Mouse (Mus musculus) CH12.LX (cell line): ENCODE results near the gene Zfp692. TPM values are rescaled to one million over a fixed set of nuclear protein-coding genes. Genes with fewer than 3 reads are reported as not detected.

Source experiments
- DNase-seq: peaks from one replicate; pipeline ENCODE4 v3.0.0-alpha.2; 2013; ENCODE audit errors: extremely low read depth
- H3K27ac ChIP-seq: 2 replicates; pipeline ENCODE4 v1.5.1; 2012; ENCODE audit warnings: low read depth, mild to moderate bottlenecking, control low read depth, moderate library complexity; ENCODE audit not compliant: insufficient read depth
- H3K27me3 ChIP-seq: replicated peaks from 2 replicates; pipeline ENCODE3; 2012; ENCODE audit warnings: inconsistent platforms
- H3K36me3 ChIP-seq, 2 experiments: replicated peaks in 1 of 2; 2 replicates each; pipeline versions ENCODE3 to v1.6.1; 2012; ENCODE audit warnings: inconsistent platforms in 1 of 2, low read length in 1 of 2, mild to moderate bottlenecking in 1 of 2, mixed read lengths in 1 of 2, moderate library complexity in 1 of 2; ENCODE audit not compliant: control insufficient read depth in 1 of 2, insufficient read depth in 1 of 2
- H3K4me1 ChIP-seq, 2 experiments: 2 replicates each; pipeline ENCODE4 v1.6.1; 2012; ENCODE audit warnings: inconsistent platforms in 1 of 2, moderate library complexity in 1 of 2; ENCODE audit not compliant: insufficient read depth in 2 of 2, control insufficient read depth in 1 of 2
- H3K4me2 ChIP-seq: 2 replicates; pipeline ENCODE4 v1.6.1; 2012; ENCODE audit warnings: low read depth, mild to moderate bottlenecking, control low read depth; ENCODE audit not compliant: poor library complexity, insufficient read depth, severe bottlenecking
- H3K4me3 ChIP-seq, 3 experiments: fragments of 150-350 bp in 1 of 3; sonication (generic) in 1 of 3; replicated peaks in 1 of 3; 2 replicates each; pipeline versions ENCODE3 to v1.5.1; 2011 to 2012; ENCODE audit warnings: low read depth in 2 of 3, low read length in 2 of 3, mild to moderate bottlenecking in 2 of 3, moderate library complexity in 2 of 3, control low read depth in 1 of 3, improper control_type of control experiment in 1 of 3, inconsistent platforms in 1 of 3, mixed read lengths in 1 of 3; ENCODE audit not compliant: poor library complexity in 1 of 3
- H3K79me2 ChIP-seq: replicated peaks from 2 replicates; pipeline ENCODE4 v1.6.1; 2012; ENCODE audit warnings: mild to moderate bottlenecking, moderate library complexity; ENCODE audit not compliant: control insufficient read depth, poor library complexity, insufficient read depth, severe bottlenecking; ENCODE audit errors: extremely low read depth
- H3K9ac ChIP-seq: 2 replicates; pipeline ENCODE4 v1.6.1; 2012; ENCODE audit warnings: low read depth, mild to moderate bottlenecking, control low read depth, moderate library complexity; ENCODE audit not compliant: insufficient read depth
- H3K9me3 ChIP-seq: replicated peaks from 2 replicates; pipeline ENCODE3; 2012; ENCODE audit warnings: low read length, inconsistent platforms, mixed read lengths
- BHLHE40 ChIP-seq: IDR thresholded peaks from 2 replicates; pipeline ENCODE4 v1.6.1; 2011; ENCODE audit warnings: mild to moderate bottlenecking, low read depth, low read length, improper control_type of control experiment
- CHD2 ChIP-seq: IDR thresholded peaks from 2 replicates; pipeline ENCODE4 v1.6.1; 2011; ENCODE audit warnings: low read length, improper control_type of control experiment
- CTCF ChIP-seq, 2 experiments: IDR thresholded peaks in 1 of 2; conservative IDR thresholded peaks in 1 of 2; 2 replicates each; pipeline ENCODE4 v1.5.1; 2011 to 2012; ENCODE audit warnings: low read depth in 2 of 2, low read length in 2 of 2, improper control_type of control experiment in 1 of 2, inconsistent platforms in 1 of 2, mild to moderate bottlenecking in 1 of 2, moderate library complexity in 1 of 2
- E2F4 ChIP-seq: IDR thresholded peaks from 2 replicates; pipeline ENCODE4 v1.6.1; 2011; ENCODE audit warnings: low read depth, low read length, improper control_type of control experiment; ENCODE audit not compliant: insufficient replicate concordance
- EP300 ChIP-seq: IDR thresholded peaks from 2 replicates; pipeline ENCODE4 v1.6.1; 2011; ENCODE audit warnings: low read length, improper control_type of control experiment
- ETS1 ChIP-seq: conservative IDR thresholded peaks from 2 replicates; pipeline ENCODE4 v1.6.1; 2012; ENCODE audit warnings: low read depth, mild to moderate bottlenecking, inconsistent platforms, low read length, improper control_type of control experiment, moderate library complexity
- JUND ChIP-seq: conservative IDR thresholded peaks from 2 replicates; pipeline ENCODE4 v1.6.1; 2011; ENCODE audit warnings: low read depth, low read length, improper control_type of control experiment
- KAT2A ChIP-seq: IDR thresholded peaks from 2 replicates; pipeline ENCODE4 v1.6.1; 2012; ENCODE audit warnings: low read length, improper control_type of control experiment, inconsistent platforms; ENCODE audit not compliant: insufficient replicate concordance
- MAX ChIP-seq: IDR thresholded peaks from 2 replicates; pipeline ENCODE4 v1.6.1; 2011; ENCODE audit warnings: low read length, improper control_type of control experiment
- MAZ ChIP-seq: IDR thresholded peaks from 2 replicates; pipeline ENCODE4 v1.6.1; 2012; ENCODE audit warnings: low read depth, mild to moderate bottlenecking, inconsistent platforms, low read length, improper control_type of control experiment, moderate library complexity
- MYC ChIP-seq: IDR thresholded peaks from 2 replicates; pipeline ENCODE4 v1.6.1; 2011; ENCODE audit warnings: low read depth, mild to moderate bottlenecking, improper control_type of control experiment, low read length
- NELFE ChIP-seq: IDR thresholded peaks from 2 replicates; pipeline ENCODE4 v1.6.1; 2011; ENCODE audit warnings: low read depth, low read length, improper control_type of control experiment
- PAX5 ChIP-seq: IDR thresholded peaks from 2 replicates; pipeline ENCODE4 v1.6.1; 2012; ENCODE audit warnings: low read length, inconsistent platforms, mixed read lengths
- POLR2AphosphoS2 ChIP-seq: IDR thresholded peaks from 2 replicates; pipeline ENCODE4 v1.6.1; 2011; ENCODE audit warnings: low read depth, low read length, improper control_type of control experiment
- RAD21 ChIP-seq: IDR thresholded peaks from 2 replicates; pipeline ENCODE4 v1.6.1; 2011; ENCODE audit warnings: low read depth, mild to moderate bottlenecking, low read length, improper control_type of control experiment, moderate library complexity
- SIN3A ChIP-seq: IDR thresholded peaks from 2 replicates; pipeline ENCODE4 v1.6.1; 2012; ENCODE audit warnings: low read length, improper control_type of control experiment, inconsistent platforms
- TCF12 ChIP-seq: IDR thresholded peaks from 2 replicates; pipeline ENCODE4 v1.6.1; 2014; ENCODE audit warnings: low read depth, mild to moderate bottlenecking, inconsistent platforms, low read length, improper control_type of control experiment
- UBTF ChIP-seq: IDR thresholded peaks from 2 replicates; pipeline ENCODE4 v1.6.1; 2012; ENCODE audit warnings: low read depth, mild to moderate bottlenecking, inconsistent platforms, low read length, improper control_type of control experiment, moderate library complexity
- USF1 ChIP-seq: IDR thresholded peaks from 2 replicates; pipeline ENCODE4 v1.6.1; 2014; ENCODE audit warnings: low read depth, mild to moderate bottlenecking, inconsistent platforms, low read length, improper control_type of control experiment
- USF2 ChIP-seq: conservative IDR thresholded peaks from 2 replicates; pipeline ENCODE4 v1.6.1; 2011; ENCODE audit warnings: low read depth, low read length, improper control_type of control experiment
- ZC3H11A ChIP-seq: IDR thresholded peaks from 2 replicates; pipeline ENCODE4 v1.6.1; 2012; ENCODE audit warnings: low read depth, mild to moderate bottlenecking, inconsistent platforms, low read length, improper control_type of control experiment
- ZKSCAN1 ChIP-seq: IDR thresholded peaks from 2 replicates; pipeline ENCODE4 v1.6.1; 2012; ENCODE audit warnings: low read depth, inconsistent platforms, low read length, improper control_type of control experiment, borderline replicate concordance
- ZMIZ1 ChIP-seq: IDR thresholded peaks from 2 replicates; pipeline ENCODE4 v1.6.1; 2012; ENCODE audit warnings: low read depth, mild to moderate bottlenecking, inconsistent platforms, low read length, improper control_type of control experiment
- ZNF384 ChIP-seq: IDR thresholded peaks from 2 replicates; pipeline ENCODE4 v1.6.1; 2012; ENCODE audit warnings: low read depth, low read length, improper control_type of control experiment, inconsistent platforms
- dilution Hi-C: fragments of 300-500 bp; cut with MboI; formaldehyde crosslinking; loops from 2 replicates; pipeline ENCODE4 v1.14.3; 2020; ENCODE audit warnings: low sequenced_read_pairs; ENCODE audit not compliant: extremely low pct_unique_long_range_greater_than_20kb, extremely low pct_ligation_motif_present
- in situ Hi-C: fragments of 300-500 bp; cut with MboI; formaldehyde crosslinking; loops from 3 replicates; pipeline ENCODE4 v1.14.3; 2019; ENCODE audit warnings: low sequenced_read_pairs, low pct_ligation_motif_present, low pct_unique_long_range_greater_than_20kb, mixed read lengths
- polyA plus RNA-seq: library from polyadenylated mRNA; unstranded; fragments of >175 nt; gene quantifications from 2 replicates; pipeline ENCODE4 v1.2.1, GENCODE M21; 2012; ENCODE audit warnings: low read depth; ENCODE audit not compliant: insufficient read length
- total RNA-seq, 2 experiments: library from RNA; depleted of rRNA; stranded (reverse); fragments of 300-350 nt in 1 of 2; fragments of >200 nt in 1 of 2; gene quantifications; 2 replicates each; pipeline ENCODE4 v1.2.3; 2012 to 2014

Zfp692 gene
- total and polyA plus RNA-seq, 3 experiments = 13.1 to 18.7 (median 17.7) TPM

DNA sequence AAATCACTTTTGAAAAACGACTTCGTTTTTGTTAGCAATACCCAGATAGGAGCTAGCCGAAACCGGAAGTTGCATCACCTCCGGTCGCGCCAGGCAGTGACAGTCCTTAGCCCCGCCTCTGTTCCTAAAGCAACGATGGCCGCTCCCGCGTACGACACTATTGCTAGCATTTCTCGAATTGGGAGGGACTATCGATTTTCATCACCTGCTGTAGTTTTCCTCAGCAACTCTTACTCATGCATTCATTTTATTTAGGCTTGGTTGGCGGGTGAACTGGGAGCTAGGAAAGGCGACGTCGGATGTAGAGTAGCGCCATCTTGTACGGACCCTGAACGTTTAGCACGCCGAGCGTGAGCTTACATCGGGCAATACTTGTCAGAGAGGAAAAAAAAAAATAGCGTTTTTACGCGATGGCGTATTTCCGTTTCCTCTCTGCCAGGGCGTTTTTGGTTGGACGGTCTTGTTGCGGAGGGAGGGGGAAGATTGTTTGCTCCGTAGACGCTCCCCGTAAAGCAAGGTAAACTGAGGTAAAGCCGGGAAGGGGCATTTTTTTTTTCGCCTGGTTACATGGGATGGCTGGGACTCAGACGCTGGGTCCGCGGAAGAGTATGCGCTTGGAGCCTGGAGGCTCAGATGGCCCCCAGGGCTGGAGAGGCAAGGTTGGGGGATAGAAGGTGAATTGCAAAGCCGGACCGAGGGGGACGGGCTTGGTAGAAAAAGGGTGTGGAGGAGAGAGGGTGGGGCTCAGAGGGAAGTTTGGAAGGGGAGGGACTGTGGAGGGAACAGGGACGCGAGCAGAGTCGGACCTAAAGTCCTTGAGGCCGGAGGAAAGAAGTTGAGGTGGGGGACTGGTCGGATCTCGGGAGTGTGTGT is 23.6 kb downstream of the Zfp692 start, which contains the start of the genes Zfp672 and Sh3bp5l (continued):
- TF ChIP-seq MYC = peak; percentile 66; the same call in 1 of the 2 replicates
- TF ChIP-seq JUND = peak; percentile 92
- peak; percentile 76; the same call in 1 of the 2 replicates for TF ChIP-seq POLR2AphosphoS2
- no peak for TF ChIP-seq RAD21
- TF ChIP-seq E2F4 = peak; percentile 95
- no peak for TF ChIP-seq ZC3H11A
- peak; percentile 90 for TF ChIP-seq KAT2A
- TF ChIP-seq ZMIZ1 = peak; percentile 85
- TF ChIP-seq ETS1 = peak; percentile 53; the same call in 1 of the 2 replicates
- TF ChIP-seq CTCF (conservative IDR thresholded peaks at IDR 0.05 in 1 of 2, IDR thresholded peaks at IDR 0.05 in 1 of 2; ENCODE audit: low read depth in 2 of 2, low read length in 2 of 2) = no peak
- TF ChIP-seq SIN3A = peak; percentile 77
- no peak for TF ChIP-seq PAX5
- no peak for TF ChIP-seq USF1
- TF ChIP-seq BHLHE40 = peak; percentile 58
- no peak for TF ChIP-seq EP300
- TF ChIP-seq CHD2 = no peak; the same call in 1 of the 2 replicates
- TF ChIP-seq TCF12 = peak; percentile 76
- peak; percentile 52; the same call in 1 of the 2 replicates for TF ChIP-seq UBTF
- peak; percentile 89 for TF ChIP-seq MAX
- peak; percentile 98 for TF ChIP-seq ZNF384

DNA sequence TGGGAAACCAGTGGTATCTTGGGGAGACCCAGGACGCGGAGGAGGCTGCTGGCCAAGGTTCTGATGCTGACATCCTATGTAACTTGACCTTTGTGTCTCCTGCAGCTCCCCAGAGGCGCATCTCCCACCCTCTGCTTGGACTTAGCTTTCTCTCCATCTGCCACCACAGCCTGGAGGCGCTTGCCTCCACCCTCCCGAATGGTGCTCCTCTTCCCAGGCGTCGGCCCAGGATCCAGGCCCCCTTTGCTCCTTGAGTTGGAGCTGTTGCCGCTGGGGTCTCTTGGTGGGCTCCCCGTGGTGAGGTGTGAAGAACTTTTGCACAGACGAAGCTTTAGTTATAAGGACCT is 24.3 kb downstream of the Zfp692 start:
- no peaks in the 10 kb centered on the region for H3K27me3 ChIP-seq
- no peak for DNase-seq
- peaks cover 4% of the 10 kb centered on the region for H3K9me3 ChIP-seq
- peaks cover 14 to 43% of the 10 kb centered on the region in 2 experiments for H3K4me1 ChIP-seq
- H3K4me3 ChIP-seq = peak overlapping the region; percentile 84 to 100 (median 95)
- dilution Hi-C loops (no loop called here), in situ Hi-C loops (loop anchor here (25.0 kb wide), 1 partner anchor 819 kb away; the partner anchor contains the start of genes Fam114a2 and Mfap3)
- H3K9ac ChIP-seq = peak overlapping the region; percentile 96
- peaks cover 55% of the 10 kb centered on the region for H3K79me2 ChIP-seq
- peak overlapping the region; percentile 85 for H3K4me2 ChIP-seq
- H3K27ac ChIP-seq = peak overlapping the region; percentile 55; the same call in 1 of the 2 replicates
- peaks cover 34 to 61% of the 10 kb centered on the region in 2 experiments for H3K36me3 ChIP-seq
- TF ChIP-seq PAX5 = no peak
- TF ChIP-seq NELFE = no peak
- no peak for TF ChIP-seq USF2
- TF ChIP-seq ZKSCAN1 = no peak
- TF ChIP-seq E2F4 = no peak
- no peak for TF ChIP-seq MAZ
- no peak for TF ChIP-seq ZMIZ1
- no peak for TF ChIP-seq KAT2A
- TF ChIP-seq MAX = no peak
- TF ChIP-seq, all 38 proteins: peak for 0
